Mouse (Mus musculus) megakaryocyte, embryonic 14.5 days (primary cell): ENCODE data around the gene Doxl2. TPM values are rescaled to one million over a fixed set of nuclear protein-coding genes. Genes with fewer than 3 reads are reported as not detected.

ENCODE experiments used
- H3K27me3 ChIP-seq: replicated peaks from 2 replicates; pipeline ENCODE3; 2012; ENCODE audit warnings: inconsistent platforms
- H3K36me3 ChIP-seq: replicated peaks from 2 replicates; pipeline ENCODE3; 2012; ENCODE audit warnings: low read length, inconsistent platforms, mixed read lengths
- H3K4me1 ChIP-seq: 2 replicates; pipeline ENCODE4 v1.6.1; 2012; ENCODE audit warnings: inconsistent platforms
- H3K4me3 ChIP-seq: replicated peaks from 2 replicates; pipeline ENCODE3; 2012; ENCODE audit warnings: moderate library complexity, mild to moderate bottlenecking, inconsistent platforms
- H3K9me3 ChIP-seq: 2 replicates; pipeline ENCODE4 v1.6.1; 2012; ENCODE audit warnings: inconsistent platforms
- FLI1 ChIP-seq: IDR thresholded peaks from 2 replicates; pipeline ENCODE4 v1.6.1; 2012; ENCODE audit warnings: low read length, inconsistent platforms, mixed read lengths
- GATA1 ChIP-seq: IDR thresholded peaks from 3 replicates; pipeline ENCODE4 v1.6.1; 2012; ENCODE audit warnings: mixed read lengths, low read length, inconsistent platforms, borderline replicate concordance
- polyA plus RNA-seq: library from polyadenylated mRNA; stranded (reverse); fragments of >175 nt; gene quantifications from 2 replicates; pipeline ENCODE4 v1.2.3, GENCODE M21; 2012; ENCODE audit warnings: low replicate concordance; ENCODE audit not compliant: insufficient read depth

Gene Doxl2
- polyA plus RNA-seq, 1 experiment = not detected

GRCm38 (mm10) chr6:48967868-48968267 is 6.9 kb upstream of the Doxl2 start:
- Histone ChIP-seq H3K27me3 (peaks cover 17% of the 10 kb centered on the region), H3K9me3 (no peaks in the 10 kb centered on the region), H3K4me3 (no peak overlapping the region), H3K36me3 (no peaks in the 10 kb centered on the region), H3K4me1 (no peaks in the 10 kb centered on the region)
- TF ChIP-seq FLI1 (no peak), GATA1 (no peak)

DNA sequence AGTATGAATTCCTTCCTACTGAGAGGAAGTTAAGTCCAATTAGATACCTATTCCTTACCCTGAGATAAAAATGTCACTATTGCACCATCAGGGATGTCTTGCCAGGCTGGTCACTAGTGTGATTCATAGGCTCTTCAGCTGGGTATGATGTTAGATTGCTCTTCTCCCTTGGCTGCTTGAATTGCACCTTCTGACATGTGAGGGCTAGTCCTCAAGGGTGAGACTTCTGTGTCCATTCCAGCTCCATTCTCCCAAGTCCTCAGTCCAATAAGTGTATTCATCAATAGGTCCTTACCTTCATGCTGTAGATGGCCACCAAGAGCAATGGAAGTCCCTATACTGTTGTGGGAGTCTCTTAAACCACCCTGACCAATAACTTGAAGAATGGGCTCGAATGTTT is 4.9 kb downstream of the Doxl2 start:
- H3K4me3 ChIP-seq = no peak overlapping the region
- peaks cover 28% of the 10 kb centered on the region for H3K27me3 ChIP-seq
- no peaks in the 10 kb centered on the region for H3K9me3 ChIP-seq
- H3K4me1 ChIP-seq = no peaks in the 10 kb centered on the region
- no peaks in the 10 kb centered on the region for H3K36me3 ChIP-seq
- no peak for TF ChIP-seq GATA1
- no peak for TF ChIP-seq FLI1

- Histone ChIP-seq H3K36me3 (no peaks in the 10 kb centered on the region), H3K4me3 (no peak overlapping the region), H3K9me3 (no peaks in the 10 kb centered on the region), H3K27me3 (peaks cover 37% of the 10 kb centered on the region), H3K4me1 (no peaks in the 10 kb centered on the region)
- TF ChIP-seq FLI1 (no peak), GATA1 (no peak)
Observed at GRCm38 (mm10) chr6:48982305-48982704, 7.5 kb downstream of the Doxl2 start.

GRCm38 (mm10) chr6:48986444-48986990 is 11.8 kb downstream of the Doxl2 start, which contains the start of gene Svs1:
Gene Svs1 (plus strand): TSS chr6:48986861.
- Histone ChIP-seq H3K36me3 (no peaks in the 10 kb centered on the region), H3K27me3 (peaks cover 30% of the 10 kb centered on the region), H3K4me1 (no peaks in the 10 kb centered on the region), H3K9me3 (no peaks in the 10 kb centered on the region), H3K4me3 (no peak within 1 kb of the TSS)
- TF ChIP-seq GATA1 = no peak
- no peak for TF ChIP-seq FLI1

- Histone ChIP-seq H3K4me1 (no peaks in the 10 kb centered on the region), H3K27me3 (peaks cover 30% of the 10 kb centered on the region), H3K4me3 (no peak overlapping the region), H3K9me3 (no peaks in the 10 kb centered on the region), H3K36me3 (no peaks in the 10 kb centered on the region)
- no peak for TF ChIP-seq FLI1
- no peak for TF ChIP-seq GATA1
Observed at GRCm38 (mm10) chr6:48989971-48990370, 15.2 kb downstream of the Doxl2 start.

GRCm38 (mm10) chr6:48991991-48992390 is 17.2 kb downstream of the Doxl2 start:
- TF ChIP-seq FLI1 (no peak), GATA1 (no peak)
- H3K4me1 ChIP-seq = no peaks in the 10 kb centered on the region
- H3K4me3 ChIP-seq = no peak overlapping the region
- no peaks in the 10 kb centered on the region for H3K36me3 ChIP-seq
- H3K27me3 ChIP-seq = peaks cover 28% of the 10 kb centered on the region
- no peaks in the 10 kb centered on the region for H3K9me3 ChIP-seq

DNA sequence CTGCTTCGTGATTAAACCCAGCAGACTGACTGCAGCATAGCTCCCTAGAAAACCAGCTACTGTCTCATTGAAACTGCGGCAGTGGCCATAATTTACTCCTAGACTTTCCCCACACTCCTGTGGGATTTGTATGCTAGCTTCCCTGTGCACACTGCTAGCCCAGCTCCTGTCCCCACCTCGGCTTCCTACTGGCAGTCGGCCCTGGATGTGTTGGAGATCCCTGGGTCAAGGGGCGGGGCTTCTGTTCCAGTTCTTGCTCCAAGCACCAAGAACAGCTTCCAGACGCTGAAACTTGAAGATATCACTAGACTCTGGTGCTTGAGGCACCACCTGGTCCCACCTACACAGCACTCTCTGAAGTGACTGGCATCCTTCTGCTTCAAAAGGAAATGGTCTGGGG is 23.4 kb downstream of the Doxl2 start:
- no peak overlapping the region for H3K4me3 ChIP-seq
- TF ChIP-seq FLI1 (no peak), GATA1 (no peak)
- no peaks in the 10 kb centered on the region for H3K4me1 ChIP-seq
- peaks cover 28% of the 10 kb centered on the region for H3K27me3 ChIP-seq
- no peaks in the 10 kb centered on the region for H3K36me3 ChIP-seq
- H3K9me3 ChIP-seq = no peaks in the 10 kb centered on the region

DNA sequence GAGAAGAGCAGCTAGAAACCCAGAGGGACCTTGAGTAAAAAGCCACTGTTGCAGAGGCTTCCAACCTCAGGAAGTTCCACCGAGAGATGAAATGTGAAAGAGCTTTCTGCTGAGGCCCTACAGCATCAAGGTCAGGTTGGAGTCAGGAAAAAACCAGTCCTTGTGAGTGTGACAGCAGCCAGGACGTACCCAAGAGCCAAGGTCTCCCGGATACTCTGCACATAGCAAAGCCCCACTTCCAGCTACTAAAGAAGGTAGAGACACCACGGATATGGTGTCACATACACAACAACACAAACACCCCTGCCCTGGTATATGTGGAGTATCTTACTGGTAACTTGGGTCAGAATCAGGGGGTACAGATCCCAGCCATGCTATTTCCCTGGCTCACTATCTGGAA is 24.0 kb downstream of the Doxl2 start:
- H3K9me3 ChIP-seq = no peaks in the 10 kb centered on the region
- no peaks in the 10 kb centered on the region for H3K4me1 ChIP-seq
- TF ChIP-seq FLI1 = no peak
- no peak for TF ChIP-seq GATA1

GRCm38 (mm10) chr6:49003381-49003780 is 28.6 kb downstream of the Doxl2 start:
- no peak for TF ChIP-seq GATA1
- no peak for TF ChIP-seq FLI1
- H3K9me3 ChIP-seq = no peaks in the 10 kb centered on the region
- H3K36me3 ChIP-seq = no peaks in the 10 kb centered on the region
- H3K4me1 ChIP-seq = peaks cover 5% of the 10 kb centered on the region
- H3K4me3 ChIP-seq = no peak overlapping the region
- peaks cover 18% of the 10 kb centered on the region for H3K27me3 ChIP-seq

More for the DNA sequence above, 24.0 kb downstream of the Doxl2 start:
- Histone ChIP-seq H3K4me3 (no peak overlapping the region), H3K36me3 (no peaks in the 10 kb centered on the region), H3K27me3 (peaks cover 28% of the 10 kb centered on the region)

DNA sequence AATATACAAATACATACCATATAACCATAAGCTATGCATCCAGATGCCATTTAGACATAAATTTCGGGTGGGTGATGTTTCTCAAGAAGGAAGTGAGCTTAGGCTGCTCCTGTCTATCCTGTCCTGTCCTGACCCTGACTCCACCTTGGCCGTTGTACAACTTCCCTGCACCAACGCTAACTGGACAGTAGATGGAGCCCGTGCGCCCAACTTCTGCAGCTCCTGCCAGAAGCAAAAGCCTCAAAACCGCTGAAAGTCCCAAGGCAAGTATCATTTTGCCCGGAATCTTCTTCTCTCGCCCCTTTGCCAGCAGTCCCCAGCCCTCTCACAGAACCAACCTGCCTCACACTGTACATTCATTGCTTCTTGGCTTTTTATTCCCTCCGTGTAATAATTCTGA is 33.2 kb downstream of the Doxl2 start:
- H3K4me1 ChIP-seq = peaks cover 21% of the 10 kb centered on the region
- peak overlapping the region; percentile 83 for H3K4me3 ChIP-seq
- H3K36me3 ChIP-seq = no peaks in the 10 kb centered on the region
- H3K27me3 ChIP-seq = peaks cover 28% of the 10 kb centered on the region
- peaks cover 12% of the 10 kb centered on the region for H3K9me3 ChIP-seq
- TF ChIP-seq GATA1 (no peak), FLI1 (no peak)

- TF ChIP-seq FLI1 (no peak), GATA1 (no peak)
- no peaks in the 10 kb centered on the region for H3K36me3 ChIP-seq
- H3K4me1 ChIP-seq = peaks cover 21% of the 10 kb centered on the region
- H3K4me3 ChIP-seq = peak overlapping the region; percentile 83
- H3K27me3 ChIP-seq = peaks cover 29% of the 10 kb centered on the region
- H3K9me3 ChIP-seq = peaks cover 12% of the 10 kb centered on the region
Observed at GRCm38 (mm10) chr6:49008420-49009160, 33.8 kb downstream of the Doxl2 start.
